Mouse (Mus musculus): ENCODE measurements around the gene Numbl. TPM values are rescaled to one million over a fixed set of nuclear protein-coding genes. Genes with fewer than 3 reads are reported as not detected.
"Not testable (repeated sequence)": the region's sequence is repeated elsewhere in the genome, so short reads cannot be mapped to it uniquely, and the experiment has no call there.

Numbl gene
- total and polyA plus RNA-seq, 3 experiments, result 1.3 to 5.7 (median 4.5) TPM

GRCm38 (mm10) chr7:27243211-27243610 is 15.0 kb upstream of the Numbl start:
- peaks cover 80% of the 10 kb centered on the region for H3K36me3 ChIP-seq (replicated peaks)
- no peaks in the 10 kb centered on the region for H3K4me1 ChIP-seq (ENCODE audit: insufficient read depth, low read depth, low read length)
- DNase-seq (ENCODE audit: low spot score), result no peak
- H3K27me3 ChIP-seq (ENCODE audit: insufficient read depth, low read length), result no peaks in the 10 kb centered on the region
- no peak for TF ChIP-seq POLR2AphosphoS5 (IDR thresholded peaks at IDR 0.05; ENCODE audit: insufficient replicate concordance, low read depth, low read length)
- no peak for TF ChIP-seq GATA2 (IDR thresholded peaks at IDR 0.05; ENCODE audit: borderline replicate concordance, low read depth, low read length)
- no peak for TF ChIP-seq TAL1 (conservative IDR thresholded peaks at IDR 0.05; ENCODE audit: low read depth, low read length)
- no peak for TF ChIP-seq GATA1 (IDR thresholded peaks at IDR 0.05; ENCODE audit: borderline replicate concordance, low read length)
- TF ChIP-seq CTCF (IDR thresholded peaks at IDR 0.05; ENCODE audit: low read depth, low read length), result no peak
- no peak overlapping the region for H3K4me3 ChIP-seq (ENCODE audit: low read depth, low read length)
- no peak for ATAC-seq (ENCODE audit: extremely low read depth, insufficient number of reproducible peaks, low FRiP score, poor library complexity, severe bottlenecking)
- H3K9me3 ChIP-seq (replicated peaks), result no peaks in the 10 kb centered on the region

- H3K4me1 ChIP-seq (ENCODE audit: insufficient read depth, low read depth, low read length); ATAC-seq (ENCODE audit: extremely low read depth, insufficient number of reproducible peaks, low FRiP score, poor library complexity, severe bottlenecking); H3K9me3 ChIP-seq (replicated peaks); H3K27me3 ChIP-seq (ENCODE audit: insufficient read depth, low read length); H3K4me3 ChIP-seq (ENCODE audit: low read depth, low read length); DNase-seq (ENCODE audit: low spot score): not testable (repeated sequence)
- 0 out of 2 replicates have a peak, but pooled peaks have one; percentile 22 for TF ChIP-seq CTCF (IDR thresholded peaks at IDR 0.05; ENCODE audit: low read depth, low read length)
- H3K36me3 ChIP-seq (replicated peaks), result peaks cover 72% of the 10 kb centered on the region
Observed at GRCm38 (mm10) chr7:27244088-27244487, 14.1 kb upstream of the Numbl start.

DNA sequence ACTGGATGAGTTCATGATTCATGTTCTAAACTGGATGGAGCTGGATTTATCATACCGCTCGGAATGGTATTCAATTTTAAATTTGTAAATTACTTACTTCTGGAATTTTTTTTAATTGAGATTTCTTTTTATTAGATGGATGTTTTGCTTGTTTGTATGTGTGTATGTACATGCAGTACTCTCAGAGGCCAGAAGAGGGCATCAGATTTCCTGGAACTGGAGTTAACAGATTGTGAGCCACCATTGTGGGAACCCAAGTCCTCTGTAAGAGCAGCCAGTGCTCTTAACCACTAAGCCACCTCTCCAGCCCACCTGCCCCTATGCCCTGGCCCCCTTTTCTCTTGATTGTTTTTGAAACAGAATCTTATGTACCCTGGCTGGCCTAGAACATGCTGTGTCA is 9.1 kb upstream of the Numbl start:
- TF ChIP-seq POLR2AphosphoS5 (IDR thresholded peaks at IDR 0.05; ENCODE audit: insufficient replicate concordance, low read depth, low read length) (no peak), GATA1 (IDR thresholded peaks at IDR 0.05; ENCODE audit: borderline replicate concordance, low read length) (no peak), TAL1 (conservative IDR thresholded peaks at IDR 0.05; ENCODE audit: low read depth, low read length) (no peak), CTCF (IDR thresholded peaks at IDR 0.05; ENCODE audit: low read depth, low read length) (no peak), GATA2 (IDR thresholded peaks at IDR 0.05; ENCODE audit: borderline replicate concordance, low read depth, low read length) (no peak)
- DNase-seq (ENCODE audit: low spot score) (no peak), ATAC-seq (ENCODE audit: extremely low read depth, insufficient number of reproducible peaks, low FRiP score, poor library complexity, severe bottlenecking) (no peak)
- H3K4me3 ChIP-seq (ENCODE audit: low read depth, low read length), result no peak overlapping the region
- peaks cover 69% of the 10 kb centered on the region for H3K36me3 ChIP-seq (replicated peaks)
- H3K4me1 ChIP-seq (ENCODE audit: insufficient read depth, low read depth, low read length), result 0 out of 2 replicates have a peak, but pooled peaks cover 5% of the 10 kb centered on the region
- no peaks in the 10 kb centered on the region for H3K9me3 ChIP-seq (replicated peaks)
- H3K27me3 ChIP-seq (ENCODE audit: insufficient read depth, low read length), result no peaks in the 10 kb centered on the region

DNA sequence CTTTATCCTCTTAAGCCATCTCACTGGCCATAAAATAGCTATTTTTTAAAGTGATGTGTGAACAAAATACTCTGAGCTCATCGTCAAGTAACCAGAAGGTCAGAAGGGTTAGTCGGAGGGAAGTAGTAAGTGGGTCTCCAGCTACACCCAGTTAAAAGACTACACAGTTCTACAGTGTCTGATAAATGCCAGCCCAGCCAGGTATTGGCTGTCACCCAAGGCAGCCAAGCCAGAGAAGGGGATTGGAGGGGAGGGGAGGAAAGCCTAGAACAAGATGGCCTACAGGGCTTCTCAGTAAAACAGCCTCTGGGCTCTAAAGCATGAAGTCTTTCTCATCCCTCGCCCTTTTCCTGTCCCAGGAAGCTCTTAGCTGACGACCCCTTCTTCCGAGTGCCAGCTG is 8.3 kb upstream of the Numbl start:
- no peak for DNase-seq (ENCODE audit: low spot score)
- TF ChIP-seq POLR2AphosphoS5 (IDR thresholded peaks at IDR 0.05; ENCODE audit: insufficient replicate concordance, low read depth, low read length) (no peak), CTCF (IDR thresholded peaks at IDR 0.05; ENCODE audit: low read depth, low read length) (no peak), GATA2 (IDR thresholded peaks at IDR 0.05; ENCODE audit: borderline replicate concordance, low read depth, low read length) (no peak), GATA1 (IDR thresholded peaks at IDR 0.05; ENCODE audit: borderline replicate concordance, low read length) (no peak), TAL1 (conservative IDR thresholded peaks at IDR 0.05; ENCODE audit: low read depth, low read length) (no peak)
- peaks cover 5% of the 10 kb centered on the region; the same call in 1 of the 2 replicates for H3K4me1 ChIP-seq (ENCODE audit: insufficient read depth, low read depth, low read length)
- peaks cover 73% of the 10 kb centered on the region for H3K36me3 ChIP-seq (replicated peaks)
- no peak overlapping the region for H3K4me3 ChIP-seq (ENCODE audit: low read depth, low read length)
- ATAC-seq (ENCODE audit: extremely low read depth, insufficient number of reproducible peaks, low FRiP score, poor library complexity, severe bottlenecking), result no peak
- no peaks in the 10 kb centered on the region for H3K9me3 ChIP-seq (replicated peaks)
- H3K27me3 ChIP-seq (ENCODE audit: insufficient read depth, low read length), result no peaks in the 10 kb centered on the region

GRCm38 (mm10) chr7:27251946-27252345 is 6.3 kb upstream of the Numbl start:
- Histone ChIP-seq H3K4me1 (ENCODE audit: insufficient read depth, low read depth, low read length) (peaks cover 16% of the 10 kb centered on the region), H3K27me3 (ENCODE audit: insufficient read depth, low read length) (no peaks in the 10 kb centered on the region), H3K36me3 (replicated peaks) (peaks cover 75% of the 10 kb centered on the region), H3K4me3 (ENCODE audit: low read depth, low read length) (no peak overlapping the region), H3K9me3 (replicated peaks) (no peaks in the 10 kb centered on the region)
- ATAC-seq (ENCODE audit: extremely low read depth, insufficient number of reproducible peaks, low FRiP score, poor library complexity, severe bottlenecking) (no peak), DNase-seq (ENCODE audit: low spot score) (no peak)
- TF ChIP-seq GATA2 (IDR thresholded peaks at IDR 0.05; ENCODE audit: borderline replicate concordance, low read depth, low read length) (no peak), GATA1 (IDR thresholded peaks at IDR 0.05; ENCODE audit: borderline replicate concordance, low read length) (no peak), TAL1 (conservative IDR thresholded peaks at IDR 0.05; ENCODE audit: low read depth, low read length) (no peak), CTCF (IDR thresholded peaks at IDR 0.05; ENCODE audit: low read depth, low read length) (no peak), POLR2AphosphoS5 (IDR thresholded peaks at IDR 0.05; ENCODE audit: insufficient replicate concordance, low read depth, low read length) (no peak)

DNA sequence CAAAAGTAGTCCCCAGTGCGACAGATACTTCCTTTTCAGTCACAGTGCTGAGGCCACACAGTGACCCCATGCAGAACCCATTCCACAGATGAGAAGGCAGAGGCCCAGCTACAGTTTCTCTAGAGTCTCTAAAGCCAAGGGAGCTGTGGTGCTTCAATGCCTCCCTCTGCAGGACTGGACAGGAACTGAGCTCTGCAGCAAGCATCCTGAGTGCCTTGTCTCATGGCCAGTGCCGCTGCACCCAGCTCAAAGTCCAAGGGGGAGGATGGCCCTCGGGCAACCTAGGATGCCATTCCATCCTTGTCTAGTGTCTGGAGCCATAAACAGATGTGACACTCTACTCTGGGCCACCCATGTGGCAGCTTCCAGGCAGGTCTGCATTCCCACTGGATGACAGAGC is 2.5 kb upstream of the Numbl start:
- Histone ChIP-seq H3K4me1 (ENCODE audit: insufficient read depth, low read depth, low read length) (peaks cover 45% of the 10 kb centered on the region), H3K9me3 (replicated peaks) (no peaks in the 10 kb centered on the region), H3K36me3 (replicated peaks) (peaks cover 65% of the 10 kb centered on the region), H3K27me3 (ENCODE audit: insufficient read depth, low read length) (peaks cover 7% of the 10 kb centered on the region; the same call in 1 of the 2 replicates), H3K4me3 (ENCODE audit: low read depth, low read length) (no peak overlapping the region)
- DNase-seq (ENCODE audit: low spot score) (no peak), ATAC-seq (ENCODE audit: extremely low read depth, insufficient number of reproducible peaks, low FRiP score, poor library complexity, severe bottlenecking) (no peak)
- TF ChIP-seq TAL1 (conservative IDR thresholded peaks at IDR 0.05; ENCODE audit: low read depth, low read length), result no peak
- no peak for TF ChIP-seq POLR2AphosphoS5 (IDR thresholded peaks at IDR 0.05; ENCODE audit: insufficient replicate concordance, low read depth, low read length)
- TF ChIP-seq GATA1 (IDR thresholded peaks at IDR 0.05; ENCODE audit: borderline replicate concordance, low read length), result no peak
- TF ChIP-seq GATA2 (IDR thresholded peaks at IDR 0.05; ENCODE audit: borderline replicate concordance, low read depth, low read length), result no peak
- TF ChIP-seq CTCF (IDR thresholded peaks at IDR 0.05; ENCODE audit: low read depth, low read length), result no peak

Measured in G1E (cell line).